Mouse (Mus musculus): ENCODE measurements around the gene Bsph1.
"Not testable (repeated sequence)": the region's sequence is repeated elsewhere in the genome, so short reads cannot be mapped to it uniquely, and the experiment has no call there.

Gene Bsph1
- long read RNA-seq, experiment 1, result 0 reads
- long read RNA-seq, experiment 2, result 0 reads

DNA sequence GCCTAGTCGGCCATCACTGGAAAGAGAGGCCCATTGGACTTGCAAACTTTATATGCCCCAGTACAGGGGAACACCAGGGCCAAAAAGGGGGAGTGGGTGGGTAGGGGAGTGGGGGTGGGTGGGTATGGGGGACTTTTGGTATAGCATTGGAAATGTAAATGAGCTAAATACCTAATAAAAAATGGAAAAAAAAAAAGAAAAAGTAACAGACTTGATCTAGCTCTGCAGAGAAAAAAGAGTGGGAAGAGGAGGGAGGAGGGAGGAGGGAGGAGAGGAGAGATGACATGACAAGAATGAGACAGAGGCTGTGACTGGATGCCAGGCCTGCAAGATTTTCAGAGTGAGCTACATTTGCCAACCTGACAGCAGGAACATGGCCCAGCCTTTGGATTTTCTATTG, at the start of gene Bsph1:
Gene Bsph1, plus strand, starts transcription at position 301 of the 400 bp plus-strand sequence.
- intact Hi-C loops (cut with DNase I), result not testable (repeated sequence)

DNA sequence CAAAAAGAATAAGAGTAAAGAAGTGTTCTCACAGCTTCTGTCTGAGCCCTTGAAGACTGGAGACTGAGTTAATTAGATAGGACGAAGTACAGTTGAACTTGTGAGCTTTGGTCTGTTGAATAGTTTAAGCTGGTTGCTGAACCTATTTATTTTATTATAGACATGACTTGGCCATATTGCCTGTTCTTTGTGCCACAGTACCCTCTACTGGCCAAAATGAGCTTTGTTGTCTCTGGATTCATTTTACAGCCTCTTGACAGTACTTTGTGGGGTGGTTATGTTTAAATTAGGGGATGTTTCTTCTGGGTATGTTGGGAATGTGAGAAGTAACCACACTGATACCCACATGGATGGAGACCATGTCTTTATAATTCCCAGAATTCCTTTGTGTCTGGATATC, 60.9 kb downstream of the Bsph1 start:
- intact Hi-C loops (cut with DNase I), result loop anchor here (1.0 to 5.0 kb wide), 2 partner anchors 223 to 439 kb away; no protein-coding TSS in a partner anchor
